Mouse (Mus musculus): ENCODE data around the gene Anxa2.

DNA sequence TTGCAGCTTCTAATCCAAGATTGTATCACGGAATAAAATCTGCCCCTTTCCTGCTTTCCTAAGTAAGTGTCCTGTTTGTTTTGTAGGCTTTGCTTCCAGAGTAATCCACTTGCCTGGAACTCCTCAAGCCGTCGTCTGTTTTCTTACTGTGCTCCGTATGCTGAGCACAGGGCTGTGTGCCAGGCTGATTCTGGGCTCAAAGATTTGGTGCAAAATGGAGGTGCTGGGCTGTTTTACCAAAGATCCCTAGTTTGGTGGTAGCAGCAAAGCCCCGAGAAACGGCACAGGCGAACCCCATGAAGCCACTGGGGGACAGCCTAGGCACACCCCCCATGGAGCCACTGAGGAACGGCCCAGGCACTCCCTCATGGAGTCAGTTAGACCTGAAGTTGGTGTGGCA is 60.8 kb downstream of the Anxa2 start:
- TF ChIP-seq CTCF (IDR thresholded peaks at IDR 0.05; ENCODE audit: low read depth, low read length) (no peak), TAL1 (conservative IDR thresholded peaks at IDR 0.05; ENCODE audit: low read depth, low read length) (no peak), GATA1 (IDR thresholded peaks at IDR 0.05; ENCODE audit: borderline replicate concordance, low read length) (no peak)

Measured in G1E (cell line).